Mouse (Mus musculus): ENCODE results near the gene Cyth1.
A peak's percentile ranks its signal among the peaks of the same experiment; 100 is the strongest.

Gene Cyth1

GRCm38 (mm10) chr11:118118777-118119176 is 129.6 kb downstream of the Cyth1 start:
- no peak for DNase-seq (ENCODE audit: extremely low spot score)

GRCm38 (mm10) chr11:118114581-118115110 is 133.7 kb downstream of the Cyth1 start:
- DNase-seq (ENCODE audit: extremely low spot score): no peak

GRCm38 (mm10) chr11:118113516-118114205 is 134.7 kb downstream of the Cyth1 start:
- DNase-seq (ENCODE audit: extremely low spot score): no peak

GRCm38 (mm10) chr11:118104001-118104400 is 144.4 kb downstream of the Cyth1 start:
- DNase-seq (ENCODE audit: extremely low spot score): peak; percentile 79

GRCm38 (mm10) chr11:118103383-118103782 is 145.0 kb downstream of the Cyth1 start:
- DNase-seq (ENCODE audit: extremely low spot score): no peak

GRCm38 (mm10) chr11:118102838-118103237 is 145.6 kb downstream of the Cyth1 start:
- DNase-seq (ENCODE audit: extremely low spot score): peak; percentile 83

GRCm38 (mm10) chr11:118101133-118101532 is 147.3 kb downstream of the Cyth1 start:
- no peak for DNase-seq (ENCODE audit: extremely low spot score)

GRCm38 (mm10) chr11:118096736-118097135 is 151.7 kb downstream of the Cyth1 start:
- DNase-seq (ENCODE audit: extremely low spot score): no peak

GRCm38 (mm10) chr11:118095004-118095403 is 153.4 kb downstream of the Cyth1 start:
- no peak for DNase-seq (ENCODE audit: extremely low spot score)

- DNase-seq (ENCODE audit: extremely low spot score): no peak
These were observed 157.3 kb downstream of the Cyth1 start for GRCm38 (mm10) chr11:118091002-118091670.

- no peak for DNase-seq (ENCODE audit: extremely low spot score)
These were observed 159.5 kb downstream of the Cyth1 start for GRCm38 (mm10) chr11:118088896-118089295.

GRCm38 (mm10) chr11:118085961-118086360 is 162.4 kb downstream of the Cyth1 start:
- DNase-seq (ENCODE audit: extremely low spot score): no peak

GRCm38 (mm10) chr11:118085176-118085575 is 163.2 kb downstream of the Cyth1 start:
- DNase-seq (ENCODE audit: extremely low spot score): no peak

- DNase-seq (ENCODE audit: extremely low spot score): no peak
These were observed 164.1 kb downstream of the Cyth1 start for GRCm38 (mm10) chr11:118084266-118084665.

GRCm38 (mm10) chr11:118083811-118084210 is 164.6 kb downstream of the Cyth1 start:
- peak; percentile 68 for DNase-seq (ENCODE audit: extremely low spot score)

GRCm38 (mm10) chr11:118082294-118082693 is 166.1 kb downstream of the Cyth1 start:
- DNase-seq (ENCODE audit: extremely low spot score): no peak

Data from embryo, embryonic 9.5 days (tissue).